Mouse (Mus musculus) embryonic fibroblast, embryonic 13.5 days (primary cell): ENCODE measurements around the gene Mapk8ip1.

ENCODE experiments used
- CTCF ChIP-seq: IDR thresholded peaks from 2 replicates; pipeline ENCODE4 v1.5.1; 2011; ENCODE audit warnings: mild to moderate bottlenecking, control low read depth, low read length, moderate library complexity, borderline replicate concordance; ENCODE audit not compliant: insufficient read depth
- POLR2A ChIP-seq: IDR thresholded peaks from 2 replicates; pipeline ENCODE4 v1.6.1; 2011; ENCODE audit warnings: low read depth, mild to moderate bottlenecking, control low read depth, low read length, moderate library complexity

DNA sequence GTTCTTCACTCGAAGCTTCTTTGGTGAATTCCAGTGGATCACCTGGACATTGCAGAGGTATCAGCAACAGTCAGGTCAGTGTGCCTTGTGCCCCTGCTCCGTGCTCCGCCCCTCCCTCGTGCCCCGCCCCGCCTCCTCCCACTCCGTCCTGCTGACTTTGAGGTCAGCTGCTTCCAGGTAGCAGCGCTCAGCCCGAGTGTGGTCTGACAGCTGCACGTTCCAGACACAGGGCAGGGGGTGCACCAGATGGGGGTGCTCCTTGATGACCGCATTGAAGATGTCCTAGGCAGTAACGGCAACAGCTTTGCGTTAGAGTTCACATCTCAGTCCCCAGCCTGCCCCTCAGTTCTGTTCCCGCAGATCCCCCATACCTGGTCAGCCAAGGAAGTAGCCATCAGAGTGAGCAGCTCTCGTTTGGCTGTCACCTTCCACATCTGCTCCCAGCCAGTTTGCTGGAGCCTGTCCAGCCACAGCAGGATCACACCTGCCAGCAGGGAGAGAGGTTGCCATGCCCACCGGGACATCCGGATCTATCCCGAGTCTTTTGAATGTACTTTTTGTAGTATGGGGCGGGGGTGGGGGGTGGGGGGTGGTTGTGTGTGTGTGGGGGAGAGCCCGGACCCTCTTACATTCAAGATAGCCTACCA is 33.6 kb downstream of the Mapk8ip1 start:
- TF ChIP-seq CTCF, result no peak
- no peak for TF ChIP-seq POLR2A
